ENCODE assay signal across 31 mouse cellular contexts in genomic region chr9:40577132-40577531, GRCm38 (mm10). TPM values are rescaled to one million over a fixed set of nuclear protein-coding genes. Genes with fewer than 3 reads are reported as not detected.
DNase-seq lines count a peak whose midpoint lies in the region; ATAC-seq lines count a peak whose summit lies in the region.
"Had no signal": no experiment of that assay in that cellular context is flagged by ENCODE, and none has a peak within 500 bp of the region (broad histone marks: within the 10 kb centered on the region; RNA-seq: fewer than 3 reads in every experiment).

No protein-coding gene starts in this region.

- no peak overlapping the region for H3K4me3 ChIP-seq in hindbrain, embryonic 14.5 days (replicated peaks; ENCODE audit: low read length)
- H3K4me3 ChIP-seq: embryonic facial prominence, embryonic 13.5 days; erythroblast, embryonic 14.5 days; heart, embryonic 10.5 days; heart, embryonic 15.5 days; hindbrain, embryonic 13.5 days; left cerebral cortex, adult 2 months; limb, embryonic 13.5 days; liver, embryonic 12.5 days; neural tube, embryonic 13.5 days had no signal

- no peaks in the 10 kb centered on the region for H3K9me3 ChIP-seq in hindbrain, embryonic 14.5 days (ENCODE audit: control insufficient read depth, low read length)
- H3K9me3 ChIP-seq: embryonic facial prominence, embryonic 13.5 days; heart, embryonic 10.5 days; heart, embryonic 15.5 days; hindbrain, embryonic 13.5 days; limb, embryonic 13.5 days; liver, embryonic 12.5 days; neural tube, embryonic 13.5 days had no signal

- no peak overlapping the region for H3K27ac ChIP-seq in hindbrain, embryonic 14.5 days
- H3K27ac ChIP-seq: embryonic facial prominence, embryonic 13.5 days; heart, embryonic 10.5 days; heart, embryonic 15.5 days; hindbrain, embryonic 13.5 days; left cerebral cortex, adult 2 months; limb, embryonic 13.5 days; liver, embryonic 12.5 days; neural tube, embryonic 13.5 days had no signal

- H3K4me1 ChIP-seq in hindbrain, embryonic 14.5 days (replicated peaks; ENCODE audit: control insufficient read depth, insufficient read depth, low read length) = 0 out of 2 replicates have a peak, but pooled peaks cover 7% of the 10 kb centered on the region
- H3K4me1 ChIP-seq: liver, embryonic 12.5 days; neural tube, embryonic 13.5 days had no signal

- ATAC-seq in common myeloid progenitor, adult 5-6 weeks (replicated peaks; ENCODE audit: low read depth, poor library complexity, severe bottlenecking) = peak; percentile 43
- peak; percentile 27 for ATAC-seq in megakaryocyte progenitor cell, adult 5-6 weeks (replicated peaks; ENCODE audit: poor library complexity)
- ATAC-seq in hindbrain, embryonic 14.5 days (ENCODE audit: low FRiP score) = no peak
- ATAC-seq: forebrain, postnatal 0 days; intestine, postnatal 0 days; liver, embryonic 12.5 days; midbrain, embryonic 16.5 days had no signal

- DNase-seq in spleen, postnatal 4 days (ENCODE audit: low spot score in 2 of 2) = peak; percentile 15 to 63
- no peak for DNase-seq in spleen, postnatal 14 days (ENCODE audit: low spot score in 2 of 2)
- DNase-seq in hindbrain, embryonic 14.5 days (ENCODE audit: low spot score) = no peak
- no peak for DNase-seq in right cerebral cortex, adult 18-20 months
- no peak for DNase-seq in frontal cortex, postnatal 36 days (ENCODE audit: low spot score in 2 of 2)
- DNase-seq: adrenal gland, adult 8-10 months; cerebellum, adult 11 months; cerebellum, adult 9-11 months; forebrain, postnatal 0 days; gastrocnemius, postnatal 10 days; kidney, adult 9 months; kidney, postnatal 10 days; lung, adult 2 months; lung, postnatal 10 days; thymus, adult 2 months; thymus, postnatal 36 days had no signal

- no peak overlapping the region for H3K4me2 ChIP-seq in hindbrain, embryonic 14.5 days (replicated peaks)
- H3K4me2 ChIP-seq: embryonic facial prominence, embryonic 13.5 days; heart, embryonic 15.5 days; hindbrain, embryonic 13.5 days; limb, embryonic 13.5 days; liver, embryonic 12.5 days; midbrain, embryonic 11.5 days; neural tube, embryonic 13.5 days had no signal

- no peaks in the 10 kb centered on the region for H3K27me3 ChIP-seq in hindbrain, embryonic 14.5 days (ENCODE audit: control insufficient read depth, insufficient read depth, low read length)
- H3K27me3 ChIP-seq: embryonic facial prominence, embryonic 13.5 days; heart, embryonic 15.5 days; hindbrain, embryonic 13.5 days; limb, embryonic 13.5 days; liver, embryonic 12.5 days; neural tube, embryonic 13.5 days had no signal

- no peaks in the 10 kb centered on the region for H3K36me3 ChIP-seq in hindbrain, embryonic 14.5 days (replicated peaks; ENCODE audit: control insufficient read depth, insufficient read depth)
- H3K36me3 ChIP-seq: embryonic facial prominence, embryonic 13.5 days; G1E; heart, embryonic 10.5 days; heart, embryonic 15.5 days; hindbrain, embryonic 13.5 days; limb, embryonic 13.5 days; liver, embryonic 12.5 days; neural tube, embryonic 13.5 days had no signal

- H3K9ac ChIP-seq in hindbrain, embryonic 14.5 days = no peak overlapping the region
- H3K9ac ChIP-seq: embryonic facial prominence, embryonic 13.5 days; forebrain, postnatal 0 days; heart, embryonic 15.5 days; hindbrain, embryonic 13.5 days; limb, embryonic 13.5 days; liver, embryonic 12.5 days; neural tube, embryonic 13.5 days had no signal

- 84% methylated on average over 7 of the region's 7 CpGs for WGBS in hindbrain, embryonic 14.5 days

RNA-seq across cellular contexts. Expression of gene Gramd1b, which starts 45.9 kb away (rescaled TPM):
- 5.8 and 8.5 TPM in 2 replicates for total RNA-seq in common myeloid progenitor, adult 5-6 weeks (2017)
- total RNA-seq in megakaryocyte progenitor cell, adult 5-6 weeks (2015) = 12.2 and 15.1 TPM in 2 replicates
- total RNA-seq in megakaryocyte progenitor cell, adult 5-6 weeks (2017) = 6.7 and 15.5 TPM in 2 replicates
- 15.0 and 15.1 TPM in 2 replicates for polyA plus RNA-seq in hindbrain, embryonic 14.5 days (2014; fragmentation: Nextera tagmentation; extraction: Ambion mirVana)
- polyA plus RNA-seq: G1E had no signal

Comparison
In these comparisons a context has a peak if more than half of its experiments do, and no peak if none do; other contexts are left out.
1. DNase-seq: peak in spleen, postnatal 4 days (2 of 2); none in spleen, postnatal 14 days (0 of 2), hindbrain, embryonic 14.5 days (single experiment), right cerebral cortex, adult 18-20 months (single experiment) and frontal cortex, postnatal 36 days (0 of 2).